Mouse (Mus musculus) left cerebral cortex, postnatal 4 days (tissue): ENCODE results near the gene Fam71f2. TPM values are rescaled to one million over a fixed set of nuclear protein-coding genes. Genes with fewer than 3 reads are reported as not detected.

Source experiments
- DNase-seq: peaks from one replicate; pipeline ENCODE4 v3.0.0-alpha.2; 2022
- intact Hi-C: fragments of 180-260 bp; cut with DNase I; formaldehyde crosslinking; loops from one replicate; pipeline ENCODE4 v1.15.1; 2025
- total RNA-seq, 2 experiments: library from RNA; stranded (reverse); gene quantifications; 2 replicates each; pipeline ENCODE4 v1.2.3; 2021

The Fam71f2 gene
- total RNA-seq, 2 experiments from 2014 or later: not detected

DNA sequence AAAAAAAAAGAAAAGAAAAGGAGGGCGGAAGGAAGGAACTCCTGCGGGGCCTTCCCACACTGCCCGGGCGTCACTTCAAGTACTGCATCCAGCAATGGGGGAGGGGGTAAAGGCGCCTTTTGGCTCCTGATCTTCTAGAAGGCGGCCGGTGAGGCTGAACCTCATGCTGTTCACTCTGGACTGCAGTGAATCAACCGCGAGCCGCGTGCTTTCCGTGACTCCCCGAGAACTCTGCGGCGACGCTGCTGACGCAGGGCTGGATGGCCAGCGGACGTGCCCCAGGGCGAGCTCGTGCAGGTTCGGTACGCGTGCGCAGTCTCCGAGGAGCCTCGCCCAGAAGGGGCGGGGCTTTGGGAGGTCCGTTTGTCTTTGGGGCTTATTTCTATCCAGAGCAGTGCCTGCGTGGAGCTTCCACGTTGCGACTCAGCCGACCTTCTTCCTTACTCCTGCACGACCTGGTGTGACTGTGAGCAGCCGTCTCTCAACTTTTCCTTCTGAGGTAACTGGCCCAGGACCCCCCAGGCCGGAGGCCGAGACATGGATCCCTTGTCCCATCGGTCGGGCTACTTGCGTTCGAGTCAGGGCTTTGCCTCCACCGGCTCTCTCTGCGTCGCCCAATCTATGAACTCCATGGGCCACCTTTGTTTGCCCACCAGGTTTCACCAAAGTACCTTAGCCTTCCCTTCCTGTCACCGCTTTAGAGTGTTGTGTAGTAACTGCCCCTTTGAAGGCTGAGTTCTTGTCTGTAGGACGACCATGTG is 6.9 kb upstream of the Fam71f2 start, which contains the start of gene Hilpda:
Gene Hilpda, plus strand, starts transcription at position 177 of the 761 bp plus-strand sequence.
- DNase-seq: peak; percentile 92
- intact Hi-C loops: loop anchor here (10.0 kb wide), 1 partner anchor 98 kb away; the partner anchor contains the start of gene Prrt4

DNA sequence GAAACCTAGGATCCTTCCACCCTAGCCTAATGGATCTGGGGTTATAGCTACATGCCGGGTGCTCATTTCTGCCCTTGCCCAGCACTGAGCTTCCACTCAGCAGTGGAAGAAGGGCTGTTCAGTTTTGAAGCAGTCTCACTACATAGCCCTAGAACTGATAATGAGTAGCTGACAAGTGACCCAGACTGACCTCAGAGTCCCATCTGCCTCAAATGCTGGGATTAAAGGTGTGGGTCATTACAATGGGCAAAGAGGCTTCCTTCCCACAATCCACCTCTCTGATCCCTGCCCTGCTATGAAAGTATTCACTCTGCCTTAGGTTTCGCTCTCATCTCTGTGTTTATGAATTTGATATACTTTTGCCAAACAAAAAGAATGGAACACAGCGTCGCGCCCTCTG is 2.6 kb upstream of the Fam71f2 start:
- no peak for DNase-seq
- intact Hi-C loops: loop anchor here (5.0 to 10.0 kb wide), 2 partner anchors 69 to 102 kb away; partner anchors contain the start of gene Prrt4

DNA sequence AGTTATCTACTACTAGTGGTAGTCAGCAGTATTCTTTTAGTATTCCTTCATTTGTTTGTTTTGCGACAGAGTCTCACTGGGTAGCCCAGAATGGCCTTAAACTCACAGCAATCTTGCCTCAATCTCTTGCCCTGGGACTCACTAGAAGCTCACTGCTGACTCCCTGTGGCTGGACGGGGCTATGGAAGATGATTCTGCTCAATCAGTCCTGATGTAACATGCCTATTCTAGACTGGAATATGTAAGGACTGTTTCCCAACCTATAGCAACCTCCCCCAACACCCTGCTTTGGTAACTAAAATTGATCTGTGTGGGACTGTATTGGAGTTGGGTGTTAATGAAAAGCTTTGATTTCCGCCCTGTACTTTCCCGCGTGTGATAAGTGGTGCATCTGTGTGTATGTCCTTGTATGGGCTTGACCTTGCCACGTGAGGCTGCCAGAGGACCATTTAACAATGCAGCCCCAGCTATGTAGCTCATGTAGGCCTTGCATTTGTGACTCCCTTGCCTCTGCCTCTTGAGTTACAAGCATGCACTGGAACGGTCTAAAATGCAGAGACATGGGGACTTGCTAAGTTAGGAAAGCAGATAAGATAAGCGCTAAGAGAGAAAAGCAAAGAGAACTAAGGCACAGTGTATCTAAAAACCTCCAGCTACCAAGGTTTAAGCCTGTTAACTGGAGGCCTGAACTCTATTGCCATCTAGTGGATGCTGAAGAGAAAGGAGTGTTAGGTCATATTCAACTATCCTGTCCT is 703 bp upstream of the Fam71f2 start:
- peak; percentile 32 for DNase-seq
- intact Hi-C loops: loop anchor here (5.0 to 10.0 kb wide), 2 partner anchors 71 to 104 kb away; partner anchors contain the start of gene Prrt4

- DNase-seq: no peak
- intact Hi-C loops: no loop called here
These were observed 1.3 kb downstream of the Fam71f2 start for GRCm38 (mm10) chr6:29280671-29281070.

DNA sequence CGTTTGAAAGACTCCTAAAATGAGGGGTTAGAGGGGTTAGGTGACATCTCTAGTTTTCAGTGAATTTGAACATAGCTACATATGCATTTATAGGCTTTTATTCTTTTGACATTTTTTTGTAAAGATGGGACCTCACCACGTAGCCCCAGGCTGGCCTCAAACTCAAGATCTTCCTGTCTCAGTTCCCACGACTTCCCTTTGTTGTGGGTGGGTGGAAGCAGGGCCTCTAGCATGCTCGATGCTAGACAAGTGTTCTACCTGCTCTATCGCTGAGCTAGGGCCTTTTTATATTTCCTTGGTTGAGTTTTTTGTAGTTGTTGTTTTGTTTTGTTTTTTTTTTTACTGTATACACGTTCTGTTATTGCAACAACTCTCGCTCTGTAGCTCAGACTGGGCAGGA is 7.5 kb downstream of the Fam71f2 start:
- intact Hi-C loops: no loop called here

DNA sequence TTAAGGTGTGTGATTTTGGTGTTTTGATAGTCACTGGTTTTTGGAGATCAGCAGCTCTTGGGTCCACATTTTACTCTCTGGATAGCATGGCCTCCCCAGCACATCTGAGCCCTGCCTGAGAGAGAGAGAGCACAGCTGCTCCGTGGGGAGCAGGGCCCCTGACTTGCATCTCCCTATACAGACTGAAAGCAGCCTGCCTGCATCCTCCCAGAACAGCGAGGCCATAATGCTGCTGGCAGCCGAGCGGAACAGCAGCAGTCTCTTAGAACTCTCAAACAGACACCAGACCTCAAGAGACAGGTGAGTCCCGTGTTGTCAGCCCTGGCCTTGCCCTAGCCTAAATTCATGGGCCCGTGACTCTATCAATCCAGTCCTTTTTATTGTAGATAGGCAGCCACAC is 8.1 kb downstream of the Fam71f2 start:
- no peak for DNase-seq
- intact Hi-C loops: no loop called here

More for the DNA sequence above, 7.5 kb downstream of the Fam71f2 start:
- DNase-seq: no peak

DNA sequence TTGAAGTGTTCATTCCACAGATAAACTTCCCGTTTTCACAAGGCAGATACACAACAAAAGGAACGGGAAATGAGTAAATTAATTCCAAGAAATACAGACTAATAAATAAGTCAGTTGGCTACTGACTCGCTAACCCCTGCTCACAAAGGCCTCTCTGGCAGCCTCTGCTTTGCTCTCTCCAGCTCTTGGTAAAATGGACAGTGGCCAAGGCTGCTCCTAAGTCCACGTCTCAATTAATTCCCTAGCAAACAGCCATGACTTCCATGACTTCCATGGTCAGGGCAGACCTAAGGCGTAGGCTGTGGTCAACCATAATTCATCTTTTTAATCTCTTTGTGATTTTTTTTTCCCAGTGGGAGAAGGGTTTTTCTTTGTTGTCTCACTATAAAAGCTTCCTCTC is 8.6 kb downstream of the Fam71f2 start:
- peak; percentile 34 for DNase-seq
- intact Hi-C loops: no loop called here

DNA sequence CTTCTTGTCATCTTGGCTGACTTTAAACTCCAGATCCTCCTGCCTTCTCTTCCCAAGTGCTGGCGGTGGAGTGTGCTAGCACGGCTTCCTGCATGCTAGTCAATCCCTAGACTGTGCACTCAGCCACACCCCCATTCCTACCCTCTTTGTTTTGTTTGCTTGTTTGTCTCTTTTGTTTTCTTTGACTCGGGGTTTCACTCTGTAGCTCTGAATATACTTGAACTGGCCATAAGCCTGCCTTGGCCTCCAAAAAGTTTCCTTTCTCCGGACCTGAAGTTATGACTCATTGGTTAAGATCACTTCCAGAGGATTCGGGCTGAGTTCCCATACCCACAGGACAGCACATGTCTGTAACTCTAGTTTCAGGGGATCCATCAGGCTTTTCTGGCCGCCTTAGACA is 9.3 kb downstream of the Fam71f2 start:
- intact Hi-C loops: no loop called here
- DNase-seq: no peak

DNA sequence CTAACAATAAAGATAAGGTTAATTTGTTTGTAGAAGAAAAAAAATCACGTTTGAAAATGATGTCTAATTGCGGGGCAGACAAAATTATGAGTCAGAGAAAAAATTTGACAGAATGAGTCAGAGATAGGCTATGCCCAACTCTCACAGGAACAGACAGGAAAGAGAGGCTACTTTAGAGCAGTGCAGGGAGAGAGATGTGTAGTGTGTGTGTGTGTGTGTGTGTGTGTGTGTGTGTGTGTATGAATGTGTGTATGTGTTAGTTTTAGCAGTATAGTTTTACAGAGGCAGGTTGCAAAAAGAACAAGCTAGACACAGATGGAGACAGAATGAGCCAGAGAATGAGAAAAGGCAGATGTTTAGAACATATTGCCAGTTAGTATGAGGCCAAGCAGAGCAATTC is 19.7 kb downstream of the Fam71f2 start:
- intact Hi-C loops: no loop called here
- DNase-seq: no peak

DNA sequence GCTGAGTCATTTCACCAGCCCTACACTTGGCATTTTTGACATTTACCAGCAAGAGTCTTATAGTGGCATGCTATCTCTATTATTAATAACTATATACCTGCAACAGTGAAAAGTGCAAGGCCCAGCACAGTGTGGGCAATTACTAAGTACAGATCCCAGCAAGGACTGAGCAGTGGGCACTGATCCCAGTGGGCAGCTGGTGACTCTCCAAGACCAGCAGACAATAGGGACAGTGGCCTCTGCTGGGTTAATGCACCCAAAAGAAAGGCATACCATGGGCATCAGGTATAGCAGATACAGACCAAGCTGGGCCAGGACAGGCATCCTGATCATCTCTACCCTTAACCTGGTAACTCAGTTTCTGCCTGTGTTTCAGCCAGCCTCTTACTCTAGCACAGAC is 23.9 kb downstream of the Fam71f2 start:
- DNase-seq: peak; percentile 53
- intact Hi-C loops: no loop called here

DNA sequence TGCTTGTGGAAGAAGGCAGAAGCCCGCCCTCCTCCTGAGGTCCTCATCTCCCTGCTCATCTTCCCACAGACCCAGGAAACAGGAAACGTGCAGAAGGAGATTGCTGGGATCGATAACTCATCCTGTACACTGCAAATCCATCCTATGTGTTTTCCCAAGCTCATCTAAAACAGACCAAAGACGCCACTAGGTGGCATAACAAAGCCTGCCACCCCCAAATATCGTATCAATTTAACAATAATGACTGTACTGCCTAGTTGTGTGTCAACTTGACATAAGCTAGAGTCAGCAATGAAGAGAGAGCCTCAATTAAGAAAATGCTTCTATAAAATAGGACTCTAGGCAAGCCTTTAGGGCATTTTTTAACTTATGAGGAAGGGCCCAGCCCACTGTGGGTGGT is 24.3 kb downstream of the Fam71f2 start:
- intact Hi-C loops: no loop called here
- no peak for DNase-seq

DNA sequence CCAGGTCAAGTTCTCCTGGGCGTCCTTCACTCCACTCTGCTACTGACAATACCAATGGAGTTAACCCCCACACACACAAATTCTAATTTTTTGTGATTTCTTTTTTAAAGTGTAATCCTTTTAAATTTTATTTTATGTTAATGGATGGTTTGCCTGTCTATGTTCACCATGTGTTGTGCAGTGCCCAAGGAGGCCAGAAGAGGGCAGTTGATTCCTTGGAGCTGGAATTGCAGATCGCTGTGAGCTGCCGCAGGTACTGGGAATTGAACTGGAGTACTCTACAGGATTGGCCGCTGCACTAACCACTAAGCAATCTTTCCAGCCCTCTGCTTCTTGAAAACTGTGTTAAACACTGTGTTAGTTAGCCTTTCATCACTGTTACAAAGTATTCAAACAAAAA is 26.1 kb downstream of the Fam71f2 start:
- no peak for DNase-seq
- intact Hi-C loops: no loop called here

DNA sequence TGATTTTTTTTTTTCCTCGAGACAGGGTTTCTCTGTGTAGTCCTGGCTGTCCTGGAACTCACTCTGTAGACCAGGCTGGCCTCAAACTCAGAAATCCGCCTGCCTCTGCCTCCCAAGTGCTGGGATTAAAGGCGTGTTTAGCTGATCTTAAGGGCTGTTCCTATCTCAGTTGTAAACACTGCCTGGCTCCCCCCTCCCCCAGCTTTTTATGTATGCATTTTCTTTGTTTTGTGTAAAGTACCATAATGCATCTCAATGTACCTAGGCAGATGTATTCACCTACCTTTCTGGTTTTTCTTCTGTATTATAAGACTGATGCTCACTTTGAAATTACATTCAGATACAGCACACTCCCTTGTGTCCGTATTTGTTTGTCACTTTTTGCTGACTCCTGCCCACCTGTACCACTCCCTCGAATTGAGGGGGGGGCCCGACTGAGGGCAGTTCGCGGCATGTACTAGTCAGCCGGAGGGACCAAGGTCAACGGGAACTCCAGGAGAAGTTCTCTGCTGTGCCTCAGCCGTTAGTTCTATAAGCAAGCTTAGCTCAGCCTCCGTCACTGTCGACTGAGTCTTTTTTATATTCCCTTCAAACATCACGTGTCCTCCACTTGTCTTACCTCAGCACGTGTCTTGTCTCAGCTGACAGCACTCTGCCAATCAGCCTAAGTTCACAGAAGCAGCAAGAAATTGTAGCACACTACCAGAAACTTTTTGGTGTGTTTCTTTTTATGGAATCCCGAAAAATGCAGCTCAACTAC is 29.6 kb downstream of the Fam71f2 start:
- intact Hi-C loops: no loop called here
- DNase-seq: no peak

DNA sequence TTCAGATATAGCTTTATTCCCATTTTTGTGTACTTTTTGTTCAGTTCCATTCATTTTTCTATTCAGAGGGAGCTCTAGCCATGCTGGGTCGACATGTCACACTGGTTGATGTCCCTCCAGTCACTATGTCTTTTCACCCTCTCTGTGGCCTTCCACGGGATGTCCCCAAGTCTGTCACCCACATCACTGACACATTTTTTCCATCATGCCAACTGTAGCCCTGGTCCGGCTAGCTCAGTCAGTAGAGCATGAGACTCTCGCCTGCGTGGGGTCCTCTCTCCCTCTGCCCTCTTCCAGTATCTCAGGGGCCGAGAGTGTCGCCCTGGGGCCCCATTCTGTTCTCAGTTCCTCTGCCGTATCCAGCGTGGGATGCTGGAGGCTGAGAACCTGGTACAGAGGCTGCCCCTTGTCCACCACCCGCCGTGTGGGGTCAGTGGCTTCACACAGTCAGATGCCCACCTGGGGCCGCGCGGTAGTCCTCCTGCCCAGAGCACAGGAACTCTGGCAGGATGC is 34.4 kb downstream of the Fam71f2 start:
- intact Hi-C loops: no loop called here
- DNase-seq: no peak

GRCm38 (mm10) chr6:29317286-29317685 is 37.9 kb downstream of the Fam71f2 start:
- DNase-seq: no peak
- intact Hi-C loops: no loop called here

- no peak for DNase-seq
- intact Hi-C loops: no loop called here
These were observed 38.5 kb downstream of the Fam71f2 start for GRCm38 (mm10) chr6:29317941-29318340.

DNA sequence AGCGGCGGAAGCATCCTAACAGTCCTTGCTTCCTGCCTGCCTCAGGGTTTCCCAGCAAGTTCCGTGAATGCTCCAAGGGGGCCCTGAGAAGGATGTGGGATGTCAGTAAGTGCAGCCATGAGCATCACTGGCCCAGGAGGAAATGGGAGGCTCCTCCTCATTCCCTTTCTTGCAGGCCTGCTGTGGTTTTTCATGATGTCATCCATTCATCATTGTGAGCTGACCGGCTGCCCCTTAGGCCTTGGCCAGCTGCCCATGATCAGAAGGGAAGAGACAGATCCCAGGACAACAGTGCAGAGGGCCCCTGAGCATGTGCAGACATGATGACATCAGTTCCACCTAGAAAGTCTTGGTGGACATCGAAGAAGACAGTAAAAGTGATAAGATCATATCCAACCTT is 39.5 kb downstream of the Fam71f2 start, which contains the start of gene Fam71f1:
Gene Fam71f1, plus strand, starts transcription at position 262 of the 400 bp plus-strand sequence.
- peak; percentile 32 for DNase-seq
- intact Hi-C loops: no loop called here

DNA sequence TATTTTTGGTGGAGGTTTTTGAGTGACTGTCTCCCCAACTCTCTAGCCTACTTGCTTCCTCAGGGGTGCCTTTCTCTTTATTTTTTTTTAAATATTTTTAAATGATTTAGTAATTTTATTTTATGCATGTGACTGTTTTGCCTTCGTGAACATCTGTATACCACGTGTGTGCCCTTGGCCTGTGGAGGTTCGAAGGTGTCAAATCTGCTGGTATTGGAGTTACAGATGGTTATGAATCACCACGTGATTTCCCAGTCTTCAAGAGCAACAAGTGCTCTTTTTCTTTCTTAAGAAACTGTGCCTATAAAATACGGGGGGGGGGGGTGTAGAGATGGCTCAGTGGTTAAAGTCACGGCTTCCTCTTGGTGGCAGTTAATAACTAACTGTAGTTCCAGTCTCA is 42.2 kb downstream of the Fam71f2 start:
- no peak for DNase-seq
- intact Hi-C loops: no loop called here

DNA sequence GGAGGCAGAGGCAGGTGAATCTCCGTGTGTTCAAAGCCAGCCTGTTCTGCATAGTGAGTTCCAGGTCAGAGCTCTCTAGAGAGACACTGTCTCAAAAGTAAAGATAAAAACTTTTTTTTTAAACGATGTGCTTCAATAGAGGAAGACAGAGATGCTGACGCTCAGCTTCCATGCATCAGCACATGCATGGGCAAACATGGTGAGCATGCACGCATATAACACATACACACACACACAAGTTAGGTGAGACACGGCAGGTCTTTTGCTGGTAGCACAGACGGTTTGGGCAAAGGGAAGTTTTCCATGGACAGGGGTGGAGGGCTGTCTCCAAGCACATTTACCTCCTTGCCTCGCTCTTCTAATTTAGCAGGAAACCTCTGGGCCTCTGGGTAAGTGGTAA is 42.8 kb downstream of the Fam71f2 start:
- DNase-seq: no peak

DNA sequence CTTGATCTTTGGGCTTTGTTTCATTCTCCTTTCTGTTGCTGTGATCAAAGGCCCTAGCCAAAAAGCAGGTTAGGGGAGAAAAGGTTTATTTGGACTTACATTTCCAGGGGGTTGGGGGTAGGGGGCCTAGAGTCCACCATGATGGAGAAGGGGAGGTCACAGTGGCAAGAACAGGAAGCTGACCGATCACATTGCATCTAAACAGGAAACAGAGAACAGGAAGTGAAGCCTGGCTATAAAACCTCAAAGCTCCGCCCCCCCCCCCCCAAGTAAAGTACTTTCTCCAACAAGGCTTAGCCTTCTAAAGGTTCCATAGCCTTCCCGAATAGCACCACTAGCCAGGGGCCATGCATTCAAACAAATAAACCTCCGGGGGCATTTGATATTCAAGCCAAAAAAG is 43.3 kb downstream of the Fam71f2 start:
- DNase-seq: no peak
- intact Hi-C loops: no loop called here

More for the DNA sequence above, 42.8 kb downstream of the Fam71f2 start:
- intact Hi-C loops: no loop called here

GRCm38 (mm10) chr6:29326961-29327360 is 47.6 kb downstream of the Fam71f2 start:
- no peak for DNase-seq
- intact Hi-C loops: no loop called here
